8 mouse cellular contexts compared by ENCODE assay signal in the genomic region with DNA sequence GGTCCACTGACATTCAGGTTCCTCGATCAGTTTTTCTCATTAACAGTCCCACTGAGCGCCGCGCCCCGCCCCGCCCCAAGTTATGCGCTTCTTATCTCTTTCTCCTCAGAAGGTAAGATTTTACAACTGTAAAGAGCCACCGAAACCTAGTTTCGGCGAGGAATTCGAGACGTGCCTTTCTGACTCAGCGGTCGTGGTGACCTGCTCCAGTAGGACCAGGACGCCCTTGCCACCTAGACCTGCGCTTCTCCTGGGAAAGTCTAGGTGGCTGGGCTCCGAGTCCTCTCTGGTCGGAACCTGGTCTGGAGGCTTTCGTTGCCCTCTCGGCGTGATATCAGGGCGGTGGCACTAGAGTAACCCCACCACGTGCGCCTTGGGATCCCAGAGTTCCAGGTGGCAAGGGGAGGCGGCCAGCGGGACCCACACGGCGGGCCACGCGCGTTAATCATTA. TPM values are rescaled to one million over a fixed set of nuclear protein-coding genes. Genes with fewer than 3 reads are reported as not detected.
DNase-seq lines count a peak whose midpoint lies in the region; ATAC-seq and TF ChIP-seq lines count a peak whose summit lies in the region.

No protein-coding gene starts in this region.

- peaks cover 5% of the 10 kb centered on the region for H3K4me1 ChIP-seq in erythroblast, embryonic 14.5 days (ENCODE audit: control insufficient read depth)
- H3K4me1 ChIP-seq in thymus, adult 2 months (replicated peaks; ENCODE audit: control insufficient read depth, insufficient read depth, low read length), result peaks cover 39% of the 10 kb centered on the region
- H3K4me1 ChIP-seq in kidney, postnatal 0 days (replicated peaks; ENCODE audit: insufficient read depth, low read length), result peaks cover 15% of the 10 kb centered on the region; the same call in 1 of the 2 replicates
- H3K4me1 ChIP-seq in neural tube, embryonic 14.5 days (ENCODE audit: control insufficient read depth, insufficient read depth, low read length), result peaks cover 8% of the 10 kb centered on the region; the same call in 1 of the 2 replicates

- peak; percentile 24 for DNase-seq in thymus, adult 2 months
- no peak for DNase-seq in thymus, postnatal 36 days
- DNase-seq in kidney, postnatal 0 days (ENCODE audit: low spot score), result no peak
- DNase-seq in spleen, postnatal 36 days (ENCODE audit: low spot score in 2 of 2), result no peak
- DNase-seq in layer of hippocampus, adult 11-12 months (ENCODE audit: low spot score), result no peak

- ATAC-seq in erythroblast, adult 5-6 weeks (replicated peaks; ENCODE audit: low FRiP score, poor library complexity, severe bottlenecking), result no peak
- no peak; the same call in 1 of the 2 replicates for ATAC-seq in kidney, postnatal 0 days (replicated peaks; ENCODE audit: low FRiP score, low read depth)
- peak; percentile 21; the same call in 1 of the 2 replicates for ATAC-seq in neural tube, embryonic 14.5 days (ENCODE audit: low read depth)

- no peak overlapping the region for H3K27ac ChIP-seq in thymus, adult 2 months (ENCODE audit: control insufficient read depth, insufficient read depth, low read length)
- H3K27ac ChIP-seq in kidney, postnatal 0 days, result peak overlapping the region; percentile 86
- H3K27ac ChIP-seq in neural tube, embryonic 14.5 days (ENCODE audit: low read depth, low read length), result no peak overlapping the region

- peak overlapping the region; percentile 57 for H3K4me3 ChIP-seq in erythroblast, embryonic 14.5 days (replicated peaks)
- peak overlapping the region; percentile 52 for H3K4me3 ChIP-seq in thymus, adult 2 months (ENCODE audit: control insufficient read depth, insufficient read depth, low read length)
- peak overlapping the region; percentile 61 for H3K4me3 ChIP-seq in kidney, postnatal 0 days (replicated peaks; ENCODE audit: low read depth, low read length)
- H3K4me3 ChIP-seq in neural tube, embryonic 14.5 days (ENCODE audit: low read depth, low read length), result peak overlapping the region; percentile 51

- TF ChIP-seq POLR2A in thymus, adult 2 months (IDR thresholded peaks at IDR 0.05; ENCODE audit: control insufficient read depth, extremely low read depth, insufficient read depth, low read length, poor library complexity), result no peak

- H3K9ac ChIP-seq in kidney, postnatal 0 days (ENCODE audit: low read depth, low read length), result peak overlapping the region; percentile 77
- peak overlapping the region; percentile 22; the same call in 1 of the 2 replicates for H3K9ac ChIP-seq in neural tube, embryonic 14.5 days (replicated peaks; ENCODE audit: low read depth, low read length)

- WGBS in thymus, adult 2 months, result under 1% methylated on average over 31 of the region's 31 CpGs
- 1% methylated on average over 31 of the region's 31 CpGs for WGBS in kidney, postnatal 0 days
- WGBS in neural tube, embryonic 14.5 days, result under 1% methylated on average over 31 of the region's 31 CpGs

- H3K36me3 ChIP-seq in erythroblast, embryonic 14.5 days (ENCODE audit: control insufficient read depth), result no peaks in the 10 kb centered on the region
- H3K36me3 ChIP-seq in thymus, adult 2 months (ENCODE audit: control insufficient read depth, insufficient read depth, low read length), result no peaks in the 10 kb centered on the region
- no peaks in the 10 kb centered on the region for H3K36me3 ChIP-seq in kidney, postnatal 0 days (ENCODE audit: insufficient read depth, low read length)
- no peaks in the 10 kb centered on the region for H3K36me3 ChIP-seq in neural tube, embryonic 14.5 days (ENCODE audit: control insufficient read depth, insufficient read depth, low read length)

- H3K27me3 ChIP-seq in erythroblast, embryonic 14.5 days (ENCODE audit: control insufficient read depth), result peaks cover 94% of the 10 kb centered on the region
- H3K27me3 ChIP-seq in thymus, adult 2 months (ENCODE audit: control insufficient read depth, insufficient read depth, low read length), result no peaks in the 10 kb centered on the region; the same call in 1 of the 2 replicates
- H3K27me3 ChIP-seq in kidney, postnatal 0 days (ENCODE audit: insufficient read depth, low read length), result no peaks in the 10 kb centered on the region
- peaks cover 41% of the 10 kb centered on the region for H3K27me3 ChIP-seq in neural tube, embryonic 14.5 days (ENCODE audit: control insufficient read depth, insufficient read depth, low read length)

- H3K9me3 ChIP-seq in erythroblast, embryonic 14.5 days (ENCODE audit: control insufficient read depth, low read length), result peaks cover 8% of the 10 kb centered on the region; the same call in 1 of the 2 replicates
- no peaks in the 10 kb centered on the region for H3K9me3 ChIP-seq in kidney, postnatal 0 days (replicated peaks; ENCODE audit: low read length)
- no peaks in the 10 kb centered on the region for H3K9me3 ChIP-seq in neural tube, embryonic 14.5 days (ENCODE audit: control insufficient read depth, low read length)

- peak overlapping the region; percentile 81 for H3K4me2 ChIP-seq in kidney, postnatal 0 days (ENCODE audit: low read length)
- H3K4me2 ChIP-seq in neural tube, embryonic 14.5 days (ENCODE audit: low read depth, low read length), result peak overlapping the region; percentile 97

- TF ChIP-seq CTCF in thymus, adult 2 months (IDR thresholded peaks at IDR 0.05; ENCODE audit: borderline replicate concordance, control insufficient read depth, extremely low read depth, insufficient read depth, low read length, poor library complexity), result no peak
- no peak for TF ChIP-seq CTCF in kidney, postnatal 0 days (IDR thresholded peaks at IDR 0.05; ENCODE audit: low read depth)

RNA-seq across cellular contexts. Expression of a gene that starts 2.3 kb away (rescaled TPM):
- 0.02 and 0.05 TPM in 2 replicates for polyA plus RNA-seq in erythroblast, embryonic 14.5 days (2012)
- 6.1 TPM in 2 replicates for total RNA-seq in erythroblast, adult 5-6 weeks (2015; ENCODE audit: low replicate concordance)
- 5.0 and 7.3 TPM in 2 replicates for total RNA-seq in erythroblast, adult 5-6 weeks (2017; ENCODE audit: low replicate concordance)
- polyA plus RNA-seq in thymus, adult 2 months (2012; rRNA removed), result 12.0 and 13.6 TPM in 2 replicates
- polyA plus RNA-seq in kidney, postnatal 0 days (2015; fragmentation: Nextera tagmentation; extraction: Ambion mirVana), result 14.9 and 17.7 TPM in 2 replicates
- 0.47 and 0.90 TPM in 2 replicates for polyA plus RNA-seq in neural tube, embryonic 14.5 days (2014; fragmentation: Nextera tagmentation; extraction: Ambion mirVana)
